Mouse (Mus musculus): ENCODE data around the gene Hcn3. TPM values are rescaled to one million over a fixed set of nuclear protein-coding genes. Genes with fewer than 3 reads are reported as not detected.

The Hcn3 gene
- total RNA-seq (2021) = 10 to 100 TPM; 10.7 to 16.7 TPM

- peak; percentile 44 to 63 for DNase-seq (ENCODE audit: extremely low spot score in 1 of 2, low spot score in 1 of 2)
These were observed at the start of gene Hcn3 for GRCm38 (mm10) chr3:89159616-89160344. TSS of gene Hcn3 (minus strand) at chr3:89160196.

- no peak for DNase-seq (ENCODE audit: extremely low spot score in 1 of 2, low spot score in 1 of 2)
These were observed 49.7 kb upstream of the Hcn3 start for GRCm38 (mm10) chr3:89209731-89210130.

GRCm38 (mm10) chr3:89208736-89209135 is 48.7 kb upstream of the Hcn3 start:
- no peak for DNase-seq (ENCODE audit: extremely low spot score in 1 of 2, low spot score in 1 of 2)

- no peak for DNase-seq (ENCODE audit: extremely low spot score in 1 of 2, low spot score in 1 of 2)
These were observed 48.2 kb upstream of the Hcn3 start for GRCm38 (mm10) chr3:89208075-89208657.

GRCm38 (mm10) chr3:89206695-89207094 is 46.7 kb upstream of the Hcn3 start:
- DNase-seq (ENCODE audit: extremely low spot score in 1 of 2, low spot score in 1 of 2) = no peak

- no peak for DNase-seq (ENCODE audit: extremely low spot score in 1 of 2, low spot score in 1 of 2)
These were observed 46.1 kb upstream of the Hcn3 start for GRCm38 (mm10) chr3:89206079-89206478.

GRCm38 (mm10) chr3:89203142-89203514 is 43.1 kb upstream of the Hcn3 start:
- no peak for DNase-seq (ENCODE audit: extremely low spot score in 1 of 2, low spot score in 1 of 2)

- DNase-seq (ENCODE audit: extremely low spot score in 1 of 2, low spot score in 1 of 2) = peak; percentile 67 to 83
These were observed 42.5 kb upstream of the Hcn3 start, which contains the start of gene Gba for GRCm38 (mm10) chr3:89202253-89203141. TSS of gene Gba (plus strand) at chr3:89202928.

GRCm38 (mm10) chr3:89199839-89200238 is 39.8 kb upstream of the Hcn3 start:
- DNase-seq (ENCODE audit: extremely low spot score in 1 of 2, low spot score in 1 of 2) = no peak

- peak; percentile 65 to 80 for DNase-seq (ENCODE audit: extremely low spot score in 1 of 2, low spot score in 1 of 2)
These were observed 36.2 kb upstream of the Hcn3 start for GRCm38 (mm10) chr3:89195979-89196877.

GRCm38 (mm10) chr3:89193853-89194252 is 33.9 kb upstream of the Hcn3 start:
- no peak for DNase-seq (ENCODE audit: extremely low spot score in 1 of 2, low spot score in 1 of 2)

- no peak for DNase-seq (ENCODE audit: extremely low spot score in 1 of 2, low spot score in 1 of 2)
These were observed 33.4 kb upstream of the Hcn3 start for GRCm38 (mm10) chr3:89193351-89193750.

- DNase-seq (ENCODE audit: extremely low spot score in 1 of 2, low spot score in 1 of 2) = no peak
These were observed 30.4 kb upstream of the Hcn3 start for GRCm38 (mm10) chr3:89190436-89190835.

- DNase-seq (ENCODE audit: extremely low spot score in 1 of 2, low spot score in 1 of 2) = no peak
These were observed 28.5 kb upstream of the Hcn3 start for GRCm38 (mm10) chr3:89188478-89188875.

GRCm38 (mm10) chr3:89187690-89188477 is 27.9 kb upstream of the Hcn3 start:
- DNase-seq (ENCODE audit: extremely low spot score in 1 of 2, low spot score in 1 of 2) = no peak

- DNase-seq (ENCODE audit: extremely low spot score in 1 of 2, low spot score in 1 of 2) = no peak
These were observed 27.2 kb upstream of the Hcn3 start for GRCm38 (mm10) chr3:89187197-89187596.

GRCm38 (mm10) chr3:89183959-89184315 is 23.9 kb upstream of the Hcn3 start:
- no peak for DNase-seq (ENCODE audit: extremely low spot score in 1 of 2, low spot score in 1 of 2)

GRCm38 (mm10) chr3:89183058-89183958 is 23.3 kb upstream of the Hcn3 start, which contains the start of gene Fam189b:
TSS of gene Fam189b (plus strand) at chr3:89183143.
- DNase-seq (ENCODE audit: extremely low spot score in 1 of 2, low spot score in 1 of 2) = peak; percentile 81 to 87

Data from layer of hippocampus, postnatal 25 days (tissue).